Mouse (Mus musculus) limb, embryonic 13.5 days (tissue): ENCODE measurements at regions not wholly inside any gene's neighbourhood (a gene's known extent, or its start where the extent isn't known, plus 50 kb on each side); places are given as distances from the start of the nearest gene placed in this dataset.

Source experiments
- ATAC-seq: fragments of 200-750 bp; cut with Nextera tagmentation; 2 replicates; pipeline ENCODE4 v1.8.0; 2017; ENCODE audit warnings: low read depth, moderate number of reproducible peaks, moderate TSS enrichment; ENCODE audit not compliant: low FRiP score
- H3K27ac ChIP-seq: fragments of 300-500 bp; sonication (generic); 2 replicates; pipeline ENCODE4 v1.5.1; 2015; ENCODE audit warnings: inconsistent platforms, mild to moderate bottlenecking, moderate library complexity
- H3K27me3 ChIP-seq: fragments of 300-500 bp; sonication (generic); 2 replicates; pipeline ENCODE4 v1.6.1; 2015; ENCODE audit warnings: mild to moderate bottlenecking, inconsistent platforms
- H3K36me3 ChIP-seq: fragments of 300-500 bp; sonication (generic); 2 replicates; pipeline ENCODE4 v1.6.1; 2015; ENCODE audit warnings: inconsistent platforms, mild to moderate bottlenecking, moderate library complexity
- H3K4me1 ChIP-seq: fragments of 300-500 bp; sonication (generic); 2 replicates; pipeline ENCODE4 v1.6.1; 2015; ENCODE audit warnings: inconsistent platforms
- H3K4me2 ChIP-seq: fragments of 300-500 bp; sonication (generic); replicated peaks from 2 replicates; pipeline ENCODE4 v1.6.1; 2015; ENCODE audit warnings: inconsistent platforms, mild to moderate bottlenecking, moderate library complexity
- H3K4me3 ChIP-seq: fragments of 300-500 bp; sonication (generic); 2 replicates; pipeline ENCODE4 v1.5.1; 2015; ENCODE audit warnings: moderate library complexity, mild to moderate bottlenecking, inconsistent platforms
- H3K9ac ChIP-seq: fragments of 300-500 bp; sonication (generic); 2 replicates; pipeline ENCODE4 v1.6.1; 2015; ENCODE audit warnings: mild to moderate bottlenecking, inconsistent platforms
- H3K9me3 ChIP-seq: fragments of 300-500 bp; sonication (generic); 2 replicates; pipeline ENCODE4 v1.6.1; 2016; ENCODE audit warnings: inconsistent platforms
- WGBS: fragments of 180-500 bp; shearing (Covaris S2); methylation state at CpG from one replicate; pipeline ENCODE4 v1.1.7; 2015; 5-methylcytosine and 5-hydroxymethylcytosine counted together

DNA sequence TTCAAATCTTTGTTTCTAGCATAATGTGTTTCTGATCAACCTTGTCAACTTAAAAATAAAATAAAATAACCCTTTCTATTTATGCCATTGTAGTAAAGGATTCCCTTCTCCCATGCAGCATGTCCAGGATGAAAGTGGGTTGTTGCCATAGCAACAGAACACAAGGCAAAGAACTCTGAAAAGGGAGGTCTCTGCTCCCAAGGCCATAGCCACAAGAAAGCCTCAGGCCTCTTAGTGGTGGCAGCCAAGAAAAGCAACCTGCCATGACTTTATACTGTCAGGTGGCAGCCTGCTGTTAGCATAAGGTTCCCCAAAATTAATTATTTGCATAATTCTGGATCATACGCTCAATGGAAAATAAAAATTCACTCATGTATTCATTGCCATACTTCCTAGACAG lies 98.4 kb upstream of the Klf7 start:
- Histone ChIP-seq H3K4me2 (no peak overlapping the region), H3K9me3 (no peaks in the 10 kb centered on the region), H3K4me1 (peaks cover 6% of the 10 kb centered on the region), H3K36me3 (no peaks in the 10 kb centered on the region), H3K27ac (no peak overlapping the region), H3K27me3 (no peaks in the 10 kb centered on the region), H3K9ac (no peak overlapping the region), H3K4me3 (no peak overlapping the region)
- no peak for ATAC-seq
- 90% methylated on average over 1 of the region's 1 CpGs for WGBS

DNA sequence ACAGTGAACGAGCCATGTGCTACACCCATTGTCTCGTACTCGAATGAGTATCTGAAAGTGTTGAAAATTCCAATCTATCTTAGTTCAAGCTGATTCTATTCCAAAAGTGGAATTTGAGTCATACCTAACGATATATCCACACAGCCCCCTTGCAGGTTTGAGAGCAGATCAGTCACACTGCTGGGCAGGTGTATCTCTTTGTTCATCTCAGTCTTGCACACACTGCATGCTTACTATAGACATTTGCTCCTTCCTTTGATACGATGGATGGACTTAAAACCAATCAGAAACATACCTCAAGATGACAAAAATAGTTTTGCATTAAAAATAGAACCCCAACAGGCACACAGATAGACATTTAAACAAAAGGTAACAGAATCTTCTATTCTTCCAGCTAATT lies 98.0 kb upstream of the Klf7 start:
- no peak overlapping the region for H3K4me3 ChIP-seq
- 89% methylated on average over 5 of the region's 5 CpGs for WGBS
- no peak overlapping the region for H3K9ac ChIP-seq

DNA sequence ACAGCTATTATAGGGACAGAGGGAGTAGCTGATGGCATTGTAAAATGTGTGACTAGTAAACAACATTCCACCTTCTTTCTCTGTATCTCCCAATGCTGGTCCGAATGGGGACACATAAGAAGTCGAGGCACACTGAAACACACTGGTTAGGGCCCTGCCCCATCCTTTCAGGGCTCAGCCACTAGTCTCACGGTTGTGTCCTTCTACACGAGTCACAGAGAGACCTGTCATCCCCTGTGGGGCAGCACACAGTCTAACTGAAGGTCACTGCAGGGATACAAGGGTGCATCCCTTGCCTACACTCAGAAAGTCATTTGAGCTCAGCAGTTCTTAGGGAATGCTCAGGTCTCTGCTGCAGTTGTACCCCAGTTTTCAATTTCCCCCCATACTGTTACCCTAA lies 93.6 kb upstream of the Klf7 start:
- ATAC-seq = no peak
- Histone ChIP-seq H3K9me3 (no peaks in the 10 kb centered on the region), H3K27me3 (no peaks in the 10 kb centered on the region)

More for the DNA sequence above, 98.0 kb upstream of the Klf7 start:
- no peak for ATAC-seq
- no peaks in the 10 kb centered on the region for H3K27me3 ChIP-seq
- H3K36me3 ChIP-seq = no peaks in the 10 kb centered on the region
- H3K27ac ChIP-seq = no peak overlapping the region
- H3K4me2 ChIP-seq = no peak overlapping the region
- H3K4me1 ChIP-seq = peaks cover 4% of the 10 kb centered on the region; the same call in 1 of the 2 replicates
- no peaks in the 10 kb centered on the region for H3K9me3 ChIP-seq

DNA sequence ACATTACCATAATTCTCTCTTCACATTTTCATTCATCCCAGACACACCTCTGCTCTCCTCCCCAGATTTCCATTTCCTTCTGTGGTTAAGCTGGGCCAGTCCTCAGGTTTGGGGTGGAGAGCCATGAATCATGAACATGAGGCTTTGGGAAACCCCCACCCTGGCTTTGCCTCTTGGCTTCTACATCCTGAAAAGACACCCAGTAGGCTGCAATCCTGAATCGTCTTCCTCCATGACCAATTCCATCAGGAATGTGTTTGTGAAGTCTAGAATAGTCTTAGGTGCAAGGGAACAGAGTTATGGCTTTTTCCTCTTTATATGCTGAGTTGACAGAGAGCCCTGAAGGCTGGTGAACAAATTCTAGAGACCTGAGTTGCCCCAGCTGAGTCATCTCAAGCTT lies 87.0 kb upstream of the Klf7 start:
- no peak for ATAC-seq
- WGBS = 78% methylated on average over 1 of the region's 1 CpGs

More for the DNA sequence above, 93.6 kb upstream of the Klf7 start:
- Histone ChIP-seq H3K27ac (no peak overlapping the region), H3K4me2 (no peak overlapping the region), H3K36me3 (no peaks in the 10 kb centered on the region), H3K4me1 (0 out of 2 replicates have a peak, but pooled peaks cover 9% of the 10 kb centered on the region), H3K4me3 (no peak overlapping the region), H3K9ac (no peak overlapping the region)
- WGBS = 69% methylated on average over 4 of the region's 4 CpGs

DNA sequence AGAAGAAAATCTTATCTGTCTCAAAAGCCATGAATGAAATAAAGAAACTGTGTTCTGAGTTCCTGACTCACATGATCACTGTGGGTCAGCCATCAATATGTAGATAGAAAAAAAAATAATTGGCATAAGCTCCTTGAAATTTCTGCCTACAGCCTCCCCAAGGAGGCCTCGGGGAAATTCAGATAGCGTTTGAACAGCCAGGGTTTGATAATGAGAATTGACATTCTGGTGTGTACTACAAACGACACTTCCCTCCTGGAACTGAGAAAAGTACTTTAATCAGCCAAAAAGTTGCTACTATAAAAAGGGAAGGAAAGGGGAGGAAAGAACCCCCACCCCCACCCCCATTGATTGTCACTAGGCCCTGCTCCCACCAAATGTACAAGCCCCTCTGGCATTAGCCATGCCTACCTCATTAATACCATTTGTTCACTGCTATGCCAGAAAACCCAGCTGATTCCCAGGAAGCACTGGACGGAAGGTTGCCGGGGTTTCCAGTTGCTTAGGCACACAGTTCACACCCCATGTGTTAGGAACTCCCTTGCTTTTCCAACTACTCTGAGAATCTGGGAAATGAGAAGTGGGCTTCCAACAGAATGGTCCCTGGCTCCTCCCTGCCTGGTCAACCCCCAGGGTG lies 78.4 kb upstream of the Klf7 start:
- H3K9ac ChIP-seq = no peak overlapping the region
- H3K4me1 ChIP-seq = peaks cover 8% of the 10 kb centered on the region
- WGBS = 17% methylated on average over 5 of the region's 5 CpGs
- peaks cover 10% of the 10 kb centered on the region for H3K9me3 ChIP-seq
- no peak overlapping the region for H3K27ac ChIP-seq
- H3K36me3 ChIP-seq = no peaks in the 10 kb centered on the region
- ATAC-seq = no peak
- H3K4me3 ChIP-seq = no peak overlapping the region
- no peaks in the 10 kb centered on the region for H3K27me3 ChIP-seq
- H3K4me2 ChIP-seq = no peak overlapping the region

More for the DNA sequence above, 87.0 kb upstream of the Klf7 start:
- Histone ChIP-seq H3K27ac (no peak overlapping the region), H3K9me3 (peaks cover 10% of the 10 kb centered on the region), H3K9ac (no peak overlapping the region), H3K4me1 (0 out of 2 replicates have a peak, but pooled peaks cover 4% of the 10 kb centered on the region), H3K4me3 (no peak overlapping the region), H3K36me3 (no peaks in the 10 kb centered on the region), H3K27me3 (no peaks in the 10 kb centered on the region), H3K4me2 (no peak overlapping the region)

DNA sequence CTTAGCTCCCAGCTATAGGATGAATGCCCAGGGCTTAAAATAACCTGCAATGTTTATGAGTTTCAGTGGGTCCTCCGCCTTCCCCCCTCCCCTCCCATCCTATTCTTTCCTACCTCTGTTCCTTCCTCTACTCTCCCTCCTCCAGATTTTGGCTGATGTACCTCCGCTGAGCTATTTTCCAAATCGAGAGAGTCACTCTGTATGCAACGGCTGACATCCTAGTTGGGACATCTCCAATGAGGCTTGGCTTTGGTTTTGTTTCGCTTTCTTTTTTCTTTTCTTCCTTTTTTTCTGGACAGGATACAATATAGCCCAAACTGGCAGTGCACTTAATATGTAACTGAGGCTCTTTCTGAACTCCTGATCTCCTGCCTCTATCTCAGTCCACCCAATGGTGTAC lies 76.7 kb upstream of the Klf7 start:
- no peak overlapping the region for H3K4me3 ChIP-seq
- H3K9me3 ChIP-seq = no peaks in the 10 kb centered on the region
- H3K27me3 ChIP-seq = no peaks in the 10 kb centered on the region
- ATAC-seq = no peak
- no peak overlapping the region for H3K4me2 ChIP-seq
- H3K27ac ChIP-seq = no peak overlapping the region
- 87% methylated on average over 5 of the region's 5 CpGs for WGBS
- H3K4me1 ChIP-seq = peaks cover 8% of the 10 kb centered on the region
- H3K9ac ChIP-seq = no peak overlapping the region
- H3K36me3 ChIP-seq = no peaks in the 10 kb centered on the region

DNA sequence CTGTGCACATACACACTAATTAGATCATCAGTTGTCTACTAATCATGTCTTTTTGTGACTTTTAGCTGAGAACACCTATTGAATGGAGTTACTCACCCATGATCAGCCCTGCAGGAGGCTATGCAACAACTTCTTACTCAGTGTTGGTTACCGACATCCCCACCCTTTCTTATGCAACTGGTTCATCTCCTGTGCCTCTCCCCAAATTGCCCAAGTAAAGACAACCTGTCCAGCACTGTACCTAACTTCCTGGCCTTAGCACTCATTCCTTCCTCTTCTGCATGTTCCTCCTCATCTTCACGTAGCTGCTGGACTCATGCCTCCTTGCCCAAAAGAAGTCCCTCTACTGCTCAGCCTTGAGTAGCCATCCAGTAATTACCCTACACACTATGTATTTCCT lies 76.2 kb upstream of the Klf7 start:
- H3K27ac ChIP-seq = no peak overlapping the region
- peaks cover 8% of the 10 kb centered on the region for H3K4me1 ChIP-seq
- no peak overlapping the region for H3K4me3 ChIP-seq
- 80% methylated on average over 2 of the region's 2 CpGs for WGBS
- no peak overlapping the region for H3K9ac ChIP-seq
- no peaks in the 10 kb centered on the region for H3K9me3 ChIP-seq
- no peak for ATAC-seq
- no peak overlapping the region for H3K4me2 ChIP-seq
- no peaks in the 10 kb centered on the region for H3K36me3 ChIP-seq
- no peaks in the 10 kb centered on the region for H3K27me3 ChIP-seq

DNA sequence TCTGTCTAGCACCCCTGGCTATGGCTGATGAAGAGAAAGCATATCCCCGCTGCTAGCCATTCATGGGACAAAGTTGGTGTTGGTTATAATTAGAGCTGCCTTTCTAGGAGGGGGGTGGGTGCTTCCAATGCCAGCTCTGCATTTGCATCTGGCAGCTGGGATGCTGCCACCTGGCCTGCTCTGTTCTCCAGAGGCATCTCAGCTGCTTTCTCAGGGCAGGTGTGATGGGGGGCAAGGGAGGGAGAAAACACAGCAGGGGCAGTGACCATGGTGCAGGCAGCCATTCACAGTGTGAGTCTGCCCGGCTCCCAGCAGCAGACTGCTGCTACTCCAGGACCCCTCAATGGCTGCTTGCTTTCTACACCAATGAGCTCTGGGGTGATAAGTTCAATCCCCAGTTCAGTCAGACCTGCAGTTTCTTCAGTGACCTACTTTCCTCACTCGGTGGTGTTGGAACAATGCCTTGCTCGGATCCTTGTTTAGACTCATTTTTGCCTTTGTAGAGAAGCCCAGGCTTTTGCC lies 73.9 kb upstream of the Klf7 start:
- H3K9me3 ChIP-seq = no peaks in the 10 kb centered on the region
- H3K27me3 ChIP-seq = no peaks in the 10 kb centered on the region
- peaks cover 8% of the 10 kb centered on the region for H3K4me1 ChIP-seq
- ATAC-seq = 0 out of 2 replicates have a peak, but pooled peaks have one; percentile 44
- no peak overlapping the region for H3K4me2 ChIP-seq
- H3K27ac ChIP-seq = no peak overlapping the region
- no peak overlapping the region for H3K9ac ChIP-seq
- 39% methylated on average over 4 of the region's 4 CpGs for WGBS
- H3K4me3 ChIP-seq = no peak overlapping the region
- no peaks in the 10 kb centered on the region for H3K36me3 ChIP-seq

DNA sequence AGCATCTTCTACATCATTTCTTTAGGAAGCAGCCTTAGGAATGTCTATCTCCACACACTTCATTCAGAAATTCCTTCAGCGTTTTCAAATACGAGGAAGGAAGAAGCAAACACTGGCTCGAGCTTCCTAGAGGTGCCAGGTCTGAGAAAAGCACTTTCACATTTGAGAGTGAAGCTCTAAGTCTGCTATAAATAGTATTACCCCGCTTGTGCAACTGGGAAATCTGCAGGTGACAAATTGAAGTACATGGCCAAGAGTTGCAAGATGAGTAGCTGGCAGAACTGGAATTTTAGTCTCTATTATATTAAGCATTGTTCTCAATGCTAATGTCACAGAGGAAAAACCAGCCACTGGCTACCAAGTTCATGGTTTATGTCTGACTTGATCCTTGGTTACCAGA lies 73.2 kb upstream of the Klf7 start:
- no peak for ATAC-seq
- WGBS = 69% methylated on average over 4 of the region's 4 CpGs
- no peak overlapping the region for H3K27ac ChIP-seq
- H3K27me3 ChIP-seq = no peaks in the 10 kb centered on the region
- no peaks in the 10 kb centered on the region for H3K9me3 ChIP-seq
- no peak overlapping the region for H3K9ac ChIP-seq
- peaks cover 5% of the 10 kb centered on the region; the same call in 1 of the 2 replicates for H3K4me1 ChIP-seq
- H3K4me3 ChIP-seq = no peak overlapping the region
- no peaks in the 10 kb centered on the region for H3K36me3 ChIP-seq
- H3K4me2 ChIP-seq = no peak overlapping the region

DNA sequence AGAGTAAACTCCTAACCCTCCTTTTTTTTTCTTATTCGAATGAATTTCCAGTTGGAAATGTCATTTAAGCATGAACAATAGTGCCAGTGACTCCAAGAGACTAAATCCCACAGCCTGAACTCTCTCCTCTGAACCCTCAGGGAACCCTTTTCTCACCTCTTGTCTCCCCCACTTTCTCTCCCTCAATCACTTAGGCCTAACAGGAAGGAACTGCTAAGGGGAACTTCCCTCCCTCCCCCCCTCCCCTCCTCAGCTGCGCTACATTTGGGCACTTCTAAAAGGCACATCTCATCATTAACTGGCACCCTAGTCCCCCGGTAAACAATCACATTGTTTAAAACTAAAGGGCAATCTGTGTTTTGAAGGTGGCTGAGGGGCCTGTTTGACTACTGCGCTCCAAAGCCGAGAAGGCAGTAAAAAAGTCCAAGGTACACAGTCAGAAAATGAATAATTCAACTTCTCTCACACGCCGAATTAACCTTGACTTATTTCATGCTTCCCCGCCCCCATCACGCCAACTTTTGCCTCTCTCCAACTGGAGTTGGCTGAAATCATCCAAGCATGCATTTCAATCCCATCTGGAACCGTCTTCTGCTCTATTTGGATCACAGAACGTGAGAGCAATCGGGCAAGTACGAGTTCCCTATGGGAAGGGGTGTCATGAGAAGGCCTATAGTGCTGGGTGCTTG lies 71.2 kb upstream of the Klf7 start:
- 57% methylated on average over 13 of the region's 13 CpGs for WGBS
- Histone ChIP-seq H3K4me2 (no peak overlapping the region), H3K4me3 (no peak overlapping the region), H3K9me3 (no peaks in the 10 kb centered on the region), H3K9ac (no peak overlapping the region), H3K27ac (no peak overlapping the region), H3K27me3 (no peaks in the 10 kb centered on the region), H3K4me1 (peaks cover 10% of the 10 kb centered on the region), H3K36me3 (no peaks in the 10 kb centered on the region)
- ATAC-seq = no peak

DNA sequence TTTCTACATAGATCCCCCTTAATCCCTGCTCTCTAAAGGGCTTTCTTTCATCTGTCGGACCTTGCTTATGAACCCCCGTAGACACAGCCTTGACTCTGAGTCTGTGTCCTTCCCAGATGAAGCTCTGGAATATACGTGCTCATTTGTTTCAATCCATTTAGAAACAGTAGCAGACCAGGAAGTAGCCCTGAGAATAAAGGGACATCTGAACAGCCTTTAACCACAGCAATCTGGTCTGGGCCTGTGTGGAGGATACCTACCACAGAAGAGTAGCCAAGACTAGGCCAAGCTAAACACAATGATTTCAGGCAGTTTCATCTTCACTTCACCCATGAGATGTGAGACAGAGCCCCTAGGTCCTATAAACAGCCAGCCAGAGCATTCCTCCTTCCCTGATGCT lies 70.7 kb upstream of the Klf7 start:
- no peak overlapping the region for H3K27ac ChIP-seq
- H3K4me2 ChIP-seq = no peak overlapping the region
- no peaks in the 10 kb centered on the region for H3K27me3 ChIP-seq
- H3K36me3 ChIP-seq = no peaks in the 10 kb centered on the region
- H3K9me3 ChIP-seq = no peaks in the 10 kb centered on the region
- H3K4me3 ChIP-seq = no peak overlapping the region
- WGBS = 63% methylated on average over 3 of the region's 3 CpGs
- no peak overlapping the region for H3K9ac ChIP-seq
- no peak for ATAC-seq
- H3K4me1 ChIP-seq = peaks cover 10% of the 10 kb centered on the region

DNA sequence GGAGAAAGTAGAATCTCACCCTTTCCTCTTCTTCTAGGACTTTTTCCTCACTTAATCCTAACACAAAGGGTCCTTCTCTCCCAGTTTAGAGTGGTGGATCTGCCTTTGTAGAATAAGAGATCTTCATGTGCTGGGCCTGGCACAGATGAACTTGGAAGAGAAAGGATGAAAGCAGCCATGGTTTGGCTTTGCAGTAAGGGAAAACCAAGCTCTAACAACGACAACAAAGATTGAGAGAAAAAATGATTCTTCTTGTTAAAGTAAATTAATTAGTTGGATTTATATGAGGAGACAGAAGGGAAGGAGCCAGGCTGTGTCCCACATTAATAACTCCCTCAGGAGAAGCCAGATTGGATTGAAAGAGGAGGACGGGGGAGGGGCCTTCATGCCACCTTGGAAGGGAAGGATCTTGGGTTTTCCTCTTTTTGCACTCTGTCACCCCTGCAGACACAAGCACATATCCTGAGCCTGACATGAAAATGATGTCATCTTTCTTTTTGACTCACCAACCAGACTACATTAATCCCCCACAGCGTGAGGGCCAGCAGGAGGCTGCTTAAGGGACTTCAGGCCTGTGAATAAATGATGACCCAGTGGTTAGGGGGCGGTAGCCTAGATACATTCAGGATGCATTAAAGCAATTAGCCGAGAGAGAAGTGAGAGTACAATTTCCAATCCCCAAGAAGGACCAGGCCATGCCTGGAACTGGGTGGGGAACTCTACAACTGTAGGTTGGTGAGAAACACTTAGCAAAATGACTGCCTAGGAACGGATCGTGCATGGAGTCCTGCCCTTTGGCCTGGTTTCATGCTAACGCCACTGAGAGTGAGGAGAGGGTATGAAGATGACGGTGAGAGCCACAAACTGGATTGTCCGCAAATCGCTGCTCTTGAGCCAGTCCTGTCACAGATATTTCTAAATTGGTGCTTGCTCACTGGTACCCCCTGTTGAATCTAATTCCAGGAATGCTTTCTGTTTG lies 69.4 kb upstream of the Klf7 start:
- H3K27me3 ChIP-seq = no peaks in the 10 kb centered on the region
- no peaks in the 10 kb centered on the region for H3K36me3 ChIP-seq
- no peak overlapping the region for H3K9ac ChIP-seq
- 68% methylated on average over 11 of the region's 11 CpGs for WGBS
- no peak overlapping the region for H3K4me3 ChIP-seq
- no peak for ATAC-seq
- peaks cover 10% of the 10 kb centered on the region for H3K4me1 ChIP-seq
- H3K4me2 ChIP-seq = no peak overlapping the region
- H3K27ac ChIP-seq = no peak overlapping the region
- no peaks in the 10 kb centered on the region for H3K9me3 ChIP-seq
